Mouse (Mus musculus) lung, postnatal 36 days (tissue): ENCODE results near the gene Nrp2.

ENCODE experiments used
- DNase-seq: peaks from one replicate; pipeline ENCODE4 v3.0.0; 2022; ENCODE audit warnings: mixed read lengths

Gene Nrp2

DNA sequence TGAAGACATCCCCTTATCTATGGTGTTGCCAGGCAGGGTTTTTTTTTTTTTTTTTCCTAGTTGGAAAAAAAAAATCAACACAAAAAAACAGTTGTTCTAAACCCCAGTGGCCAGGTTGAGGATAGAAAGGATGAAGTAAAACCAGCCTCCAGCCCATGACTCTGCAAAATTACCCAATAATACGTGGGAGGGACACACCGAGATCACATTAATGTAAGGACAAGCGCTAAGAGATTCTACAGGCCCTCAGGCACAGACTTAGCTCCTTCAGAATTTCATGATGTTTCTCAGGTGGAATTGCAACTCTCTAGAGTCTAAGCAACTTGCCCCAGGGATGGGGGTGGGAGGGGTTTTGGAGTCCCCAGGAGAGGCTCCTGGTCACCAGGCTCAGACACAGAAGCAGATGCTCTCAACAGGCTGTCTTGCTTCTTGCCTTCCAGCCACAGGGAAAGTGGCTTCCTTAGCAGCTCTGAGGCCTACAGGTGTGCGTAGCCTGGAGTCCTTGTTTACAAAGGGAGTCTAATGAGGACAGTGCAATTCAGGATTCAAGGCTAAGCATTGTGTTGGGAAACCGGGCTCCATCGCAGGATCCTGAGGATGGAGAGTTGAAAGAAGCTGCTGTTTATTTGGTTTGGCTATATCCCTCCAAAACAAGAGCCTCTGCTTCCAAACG is 49.7 kb downstream of the Nrp2 start:
- no peak for DNase-seq

DNA sequence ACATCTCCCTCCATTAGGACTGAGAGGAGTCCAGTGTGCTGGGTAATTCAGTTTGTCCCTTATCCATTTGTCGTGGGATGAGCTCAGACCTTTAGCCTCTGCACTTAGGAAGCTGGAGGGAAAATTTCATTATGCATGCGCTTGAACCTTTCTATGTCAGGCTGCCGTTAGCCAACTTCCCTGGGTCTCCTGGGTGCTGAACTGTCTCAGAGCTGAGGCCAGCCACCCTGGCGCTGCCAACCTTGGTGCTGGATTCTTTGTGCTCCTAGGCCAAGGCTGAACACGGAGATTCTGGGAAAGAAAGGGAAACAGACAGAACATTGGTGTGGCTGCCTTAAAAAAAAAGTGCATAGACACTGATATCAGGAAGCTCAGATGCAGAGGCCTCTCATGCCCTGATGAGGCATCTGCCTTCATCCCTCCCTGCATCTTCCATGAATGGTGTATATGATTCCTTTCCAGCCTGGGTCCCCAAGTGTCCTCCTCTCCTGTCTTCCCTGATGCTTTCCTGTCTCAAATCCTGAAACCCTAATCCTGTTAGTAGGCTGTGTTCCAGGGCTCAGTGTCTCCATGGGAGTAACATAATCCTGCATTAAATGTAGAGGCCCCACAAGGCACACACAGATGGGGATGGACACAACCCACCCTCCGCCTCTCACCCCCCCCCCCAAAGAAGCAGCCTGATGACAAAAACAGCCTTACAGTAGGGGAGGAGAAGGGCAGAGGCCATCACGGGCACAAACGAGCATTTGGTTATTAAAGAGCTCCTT is 51.2 kb downstream of the Nrp2 start:
- DNase-seq = no peak

DNA sequence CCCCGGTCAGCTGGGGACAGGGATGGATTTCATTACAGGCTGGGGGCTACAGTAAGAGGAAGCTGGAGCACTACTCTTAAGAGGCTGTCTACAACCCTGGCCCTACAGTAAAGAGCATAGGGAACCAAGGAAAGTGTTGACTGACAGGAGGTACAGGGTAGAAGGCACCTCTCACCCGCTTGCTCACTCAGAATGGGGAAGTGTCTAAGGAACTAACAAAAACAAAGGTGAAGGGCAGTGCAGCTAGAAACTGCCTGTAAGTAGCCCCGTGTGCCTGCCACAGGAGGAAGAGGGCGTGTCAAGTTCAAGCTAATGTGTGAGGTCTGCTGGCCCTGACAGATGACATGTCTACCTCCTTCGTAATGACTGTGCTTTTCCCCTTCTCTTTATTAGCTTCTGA is 57.0 kb downstream of the Nrp2 start:
- DNase-seq = peak; percentile 58

- DNase-seq = no peak
Observed at GRCm38 (mm10) chr1:62760565-62760964, 57.5 kb downstream of the Nrp2 start.

DNA sequence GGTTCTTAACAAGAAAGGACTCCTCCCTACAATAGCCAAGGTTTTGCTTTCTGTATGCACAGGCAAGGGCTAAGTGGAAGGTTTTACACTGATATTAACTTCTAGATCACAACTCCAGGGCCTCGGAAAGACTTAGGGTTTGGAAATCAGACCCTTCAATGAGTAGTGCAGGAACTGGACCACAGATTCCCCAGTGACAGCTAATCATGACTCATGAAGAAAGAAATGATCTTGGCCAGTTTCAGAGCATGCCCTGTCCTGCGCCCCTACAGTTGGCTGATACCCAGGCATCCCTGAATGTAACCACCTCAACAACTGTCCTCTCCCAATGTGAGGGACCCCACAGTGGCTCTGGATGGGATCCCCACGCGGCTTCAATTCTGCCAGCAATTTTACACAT is 60.7 kb downstream of the Nrp2 start:
- DNase-seq = no peak

- no peak for DNase-seq
Observed at GRCm38 (mm10) chr1:62765171-62765570, 62.1 kb downstream of the Nrp2 start.

GRCm38 (mm10) chr1:62766766-62767165 is 63.7 kb downstream of the Nrp2 start:
- DNase-seq = no peak

DNA sequence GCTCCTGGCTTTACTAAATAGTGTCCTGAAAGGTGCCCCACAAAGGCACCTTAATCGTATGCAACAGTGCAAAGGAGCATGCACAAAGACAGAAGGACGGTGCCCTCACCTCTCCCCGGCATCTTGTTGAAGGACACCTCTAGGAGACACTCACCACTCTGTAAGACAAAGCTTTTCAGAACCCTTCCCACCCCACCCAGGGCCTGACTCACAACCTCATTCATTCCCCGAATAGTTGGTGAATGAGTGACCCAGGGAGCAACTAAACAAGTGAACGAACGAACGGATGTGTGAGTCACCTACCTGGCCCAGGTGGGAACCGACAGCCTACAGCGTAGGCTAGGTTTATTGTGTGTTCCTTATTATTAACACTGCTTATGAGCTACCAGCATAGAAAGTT is 64.5 kb downstream of the Nrp2 start:
- no peak for DNase-seq

- peak; percentile 68 for DNase-seq
Observed at GRCm38 (mm10) chr1:62770576-62770975, 67.5 kb downstream of the Nrp2 start.

- DNase-seq = no peak
Observed at GRCm38 (mm10) chr1:62772391-62772790, 69.3 kb downstream of the Nrp2 start.

GRCm38 (mm10) chr1:62773105-62773920 is 70.2 kb downstream of the Nrp2 start:
- no peak for DNase-seq

GRCm38 (mm10) chr1:62773921-62774191 is 70.8 kb downstream of the Nrp2 start:
- DNase-seq = no peak

GRCm38 (mm10) chr1:62774288-62775218 is 71.5 kb downstream of the Nrp2 start:
- no peak for DNase-seq

GRCm38 (mm10) chr1:62777320-62778235 is 74.5 kb downstream of the Nrp2 start:
- no peak for DNase-seq

- DNase-seq = no peak
Observed at GRCm38 (mm10) chr1:62778910-62779309, 75.8 kb downstream of the Nrp2 start.

- no peak for DNase-seq
Observed at GRCm38 (mm10) chr1:62780068-62780761, 77.1 kb downstream of the Nrp2 start.

DNA sequence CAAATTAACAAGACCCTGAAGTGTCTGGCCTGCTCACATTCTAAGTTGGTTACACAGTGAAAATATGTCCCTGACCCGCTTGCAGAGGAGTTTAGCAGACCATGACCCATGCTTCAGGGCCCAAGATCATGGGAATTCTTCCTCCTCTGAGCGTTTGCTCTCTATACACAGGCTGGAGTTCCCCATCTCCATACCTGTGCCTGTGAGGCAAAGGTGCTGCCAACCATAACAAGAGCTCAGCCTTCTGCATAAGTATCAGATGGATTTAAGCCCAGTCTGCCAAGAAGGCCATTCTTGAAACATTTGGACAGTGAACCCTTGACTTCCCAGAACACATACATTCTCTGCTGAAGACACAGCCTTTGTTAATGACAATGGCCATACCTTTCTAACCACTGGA is 79.1 kb downstream of the Nrp2 start:
- DNase-seq = no peak

DNA sequence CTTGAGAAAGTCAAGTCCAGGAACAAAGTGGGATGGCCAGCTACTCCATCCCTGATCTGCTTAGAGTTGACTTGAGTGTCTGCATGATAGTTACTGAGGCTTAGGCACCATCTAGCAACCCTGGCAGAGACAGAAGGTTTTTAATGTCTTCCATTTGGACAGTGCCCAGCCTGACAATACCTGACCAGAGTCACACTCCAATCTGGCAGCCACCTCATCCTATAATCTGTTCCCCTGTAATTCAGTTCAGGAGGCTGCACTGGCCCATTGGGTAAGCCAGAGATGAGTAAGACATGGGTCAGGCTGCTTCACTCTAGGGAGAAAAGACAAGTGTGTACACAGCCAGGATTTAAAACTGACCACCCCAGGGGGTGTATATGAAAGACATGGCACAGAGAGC is 79.5 kb downstream of the Nrp2 start:
- DNase-seq = no peak

GRCm38 (mm10) chr1:62783354-62784083 is 80.4 kb downstream of the Nrp2 start:
- peak; percentile 39 for DNase-seq

DNA sequence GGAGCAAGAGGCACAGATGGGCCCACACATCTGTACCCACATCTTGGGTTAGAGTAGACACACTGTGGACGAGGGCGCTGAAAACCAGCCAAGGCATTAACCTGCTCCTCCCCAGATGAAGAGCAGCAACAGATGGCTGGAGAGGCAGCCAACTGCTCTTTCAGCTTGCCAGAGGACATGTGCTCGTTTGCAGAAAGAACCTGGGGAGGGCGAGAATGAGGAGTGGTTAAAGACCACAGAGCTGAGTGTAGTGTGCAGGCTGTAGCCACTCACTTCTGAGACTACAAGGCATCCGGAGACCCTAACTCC is 81.0 kb downstream of the Nrp2 start:
- DNase-seq = no peak

DNA sequence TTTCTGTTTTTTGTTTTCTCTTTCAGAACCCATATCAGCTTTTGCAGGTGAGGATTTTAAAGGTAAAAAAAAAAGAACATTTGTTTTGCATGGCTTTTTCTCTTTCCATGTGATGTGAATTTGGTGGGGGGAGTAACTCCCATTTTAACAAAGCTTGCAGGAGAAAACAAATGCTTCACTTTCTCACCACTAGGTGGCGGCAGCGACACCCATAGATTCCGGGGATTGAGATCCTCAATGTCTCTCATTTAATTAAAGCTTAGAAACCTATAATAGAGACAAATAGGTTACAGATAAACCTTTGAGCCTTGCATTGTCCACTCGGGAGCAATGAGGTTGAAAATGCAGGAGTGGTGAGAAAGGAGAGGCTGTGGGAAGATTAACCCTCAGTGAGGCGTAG is 83.2 kb downstream of the Nrp2 start:
- DNase-seq = peak; percentile 75
